Mouse (Mus musculus) layer of hippocampus, adult 11-12 months (tissue): ENCODE measurements at regions not wholly inside any gene's neighbourhood (a gene's known extent, or its start where the extent isn't known, plus 50 kb on each side); places are given as distances from the start of the nearest gene placed in this dataset.

Source experiments
- DNase-seq: peaks from one replicate; pipeline ENCODE4 v3.0.0; 2022; ENCODE audit warnings: low spot score

DNA sequence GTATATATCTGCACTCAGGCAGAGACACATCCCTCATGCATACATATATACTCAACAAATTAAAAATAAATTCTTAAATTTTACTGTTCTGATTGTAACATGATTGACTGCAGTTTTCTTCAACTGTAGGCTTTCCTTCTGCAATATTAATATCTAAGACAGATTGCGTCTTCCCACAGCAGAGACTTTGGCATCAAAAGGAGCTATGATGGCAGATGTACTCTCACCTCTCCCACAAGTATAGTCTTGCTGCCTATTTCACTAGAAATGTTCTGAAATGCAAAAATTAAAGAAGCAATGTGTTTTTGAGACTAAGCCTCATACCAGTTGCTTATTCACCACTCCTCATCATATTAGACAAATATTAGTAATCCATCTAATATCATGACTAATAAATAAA is 356.5 kb downstream of the Dnah5 start:
- peak; percentile 23 for DNase-seq

DNA sequence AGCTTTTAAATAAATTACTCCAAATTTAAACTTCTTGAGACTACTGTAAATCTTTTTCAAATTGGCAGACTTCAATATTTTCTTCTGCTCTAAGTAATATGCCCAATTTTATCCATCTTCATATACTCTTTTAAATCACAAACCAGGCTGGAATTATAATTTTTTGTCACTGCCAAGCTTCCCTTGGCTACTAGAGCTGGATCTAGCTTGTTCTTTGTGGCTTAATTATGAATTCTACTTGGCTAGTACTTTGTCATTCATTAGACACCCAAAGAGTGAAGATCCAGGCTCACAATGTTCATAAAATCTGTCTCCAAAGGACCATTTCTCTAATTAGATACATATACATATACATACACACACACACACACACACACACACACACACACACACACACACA is 391.7 kb downstream of the Dnah5 start:
- no peak for DNase-seq

DNA sequence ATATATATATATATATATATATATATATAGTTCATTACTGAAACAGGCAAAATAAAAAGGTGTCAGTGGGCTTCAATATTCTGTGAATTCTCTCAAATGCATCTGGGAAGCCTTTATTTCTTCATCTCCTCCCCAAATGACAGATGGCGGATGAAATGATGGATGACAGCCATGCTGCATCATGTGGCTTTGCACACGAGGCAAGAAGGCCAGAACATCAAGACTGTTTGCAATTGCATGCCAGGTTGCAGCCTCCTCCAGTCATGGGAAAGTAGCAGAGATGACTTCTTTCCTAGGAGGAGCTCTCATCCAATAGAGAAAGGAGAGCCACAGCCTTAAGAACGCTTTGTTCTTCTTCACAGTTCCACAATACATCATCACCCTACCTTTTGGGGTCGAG is 392.2 kb downstream of the Dnah5 start:
- no peak for DNase-seq

DNA sequence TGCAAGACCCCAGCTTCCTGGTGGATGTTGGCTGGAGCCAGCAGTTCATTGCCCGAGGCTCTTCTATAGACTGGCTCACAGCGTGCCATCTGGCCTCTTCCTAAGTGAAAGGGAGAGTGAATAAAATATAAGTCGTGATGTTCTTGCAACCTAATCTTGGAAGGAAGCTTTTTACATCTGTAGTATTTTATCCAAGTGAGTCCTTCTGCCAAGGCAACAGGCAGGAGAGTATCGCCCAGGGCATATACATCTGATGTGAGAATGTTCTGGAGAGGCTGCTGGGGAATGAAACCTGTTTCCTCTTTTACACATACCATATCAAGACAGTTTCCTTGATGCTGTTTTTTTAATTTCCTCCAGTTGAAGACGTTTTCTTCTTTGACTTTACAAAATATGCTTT is 396.6 kb downstream of the Dnah5 start:
- no peak for DNase-seq

DNA sequence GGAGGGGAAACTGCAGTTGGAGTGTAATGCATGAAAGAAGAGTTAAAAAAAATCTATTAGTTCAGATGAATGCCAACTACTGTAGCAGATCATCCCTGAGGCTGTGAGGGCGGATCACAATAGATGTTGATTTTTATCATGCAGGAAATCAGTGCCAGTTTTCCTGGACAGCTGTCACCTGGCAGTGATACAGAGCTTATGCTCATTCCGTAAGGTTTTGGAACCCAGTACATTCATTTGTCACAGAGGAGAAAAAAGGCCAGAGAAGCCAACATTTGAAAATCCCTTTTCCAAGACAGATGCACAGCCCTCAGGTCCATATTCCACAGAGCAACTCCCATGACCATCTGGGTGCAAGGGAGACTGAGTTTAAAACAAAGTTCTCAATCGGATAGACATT is 412.1 kb downstream of the Dnah5 start:
- peak; percentile 46 for DNase-seq

DNA sequence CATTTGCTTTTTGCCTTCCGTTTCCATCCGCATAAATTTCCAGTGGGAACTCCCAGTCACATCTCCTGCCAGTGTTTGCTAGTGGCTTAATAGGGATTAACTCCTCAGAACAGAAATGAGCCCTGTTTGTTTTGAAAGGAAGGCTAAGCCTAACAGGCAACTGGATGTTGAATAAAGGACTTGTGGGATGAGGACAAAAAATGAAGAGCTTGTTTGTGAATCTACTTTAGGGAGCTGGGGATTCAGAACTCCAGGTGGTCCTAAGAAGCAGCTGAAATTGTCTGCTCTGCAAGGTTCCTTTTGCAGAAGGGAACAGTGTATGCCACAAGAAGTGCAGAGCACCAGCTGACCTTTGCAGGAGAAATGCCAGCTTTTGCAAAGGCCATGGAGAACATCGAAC is 436.8 kb downstream of the Dnah5 start:
- no peak for DNase-seq

DNA sequence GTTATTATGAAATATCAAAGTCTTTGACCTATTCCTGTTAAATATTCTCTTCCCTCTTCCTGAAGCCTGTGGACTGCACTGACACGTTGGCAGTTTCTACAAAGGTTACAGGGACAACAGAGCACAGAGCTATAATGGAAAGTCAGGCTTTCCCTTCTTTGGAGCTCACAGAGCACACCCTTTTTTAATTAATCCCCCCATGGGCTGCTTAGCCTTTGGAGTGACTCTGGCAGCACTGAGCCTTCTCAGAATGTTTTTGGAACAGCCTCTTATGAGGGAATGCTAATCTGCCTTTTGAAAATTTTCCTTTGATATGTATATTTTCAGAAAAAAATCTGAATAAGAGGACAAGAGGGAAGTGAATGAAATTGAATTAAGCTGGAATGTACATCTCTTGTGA is 441.6 kb downstream of the Dnah5 start:
- DNase-seq: no peak

DNA sequence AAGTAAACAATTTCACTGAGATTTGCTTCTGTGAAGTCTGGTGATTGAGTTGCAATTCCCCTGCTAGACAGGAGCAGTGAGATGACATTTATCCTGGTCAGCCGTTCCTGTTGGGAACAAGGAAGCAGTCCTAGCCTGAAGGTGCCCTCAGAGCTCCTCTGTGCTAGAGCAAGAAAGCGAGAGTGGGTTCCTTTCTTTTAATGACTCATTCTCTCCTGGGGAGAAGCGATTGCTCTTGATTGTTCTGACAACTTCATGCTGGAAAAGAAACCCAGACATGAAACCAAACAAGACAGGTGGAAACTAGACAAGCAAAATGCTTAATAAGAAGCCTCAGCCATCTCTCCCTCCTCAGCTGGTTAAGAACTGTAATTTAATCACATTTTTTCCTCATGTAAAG is 450.4 kb downstream of the Dnah5 start:
- DNase-seq: no peak

DNA sequence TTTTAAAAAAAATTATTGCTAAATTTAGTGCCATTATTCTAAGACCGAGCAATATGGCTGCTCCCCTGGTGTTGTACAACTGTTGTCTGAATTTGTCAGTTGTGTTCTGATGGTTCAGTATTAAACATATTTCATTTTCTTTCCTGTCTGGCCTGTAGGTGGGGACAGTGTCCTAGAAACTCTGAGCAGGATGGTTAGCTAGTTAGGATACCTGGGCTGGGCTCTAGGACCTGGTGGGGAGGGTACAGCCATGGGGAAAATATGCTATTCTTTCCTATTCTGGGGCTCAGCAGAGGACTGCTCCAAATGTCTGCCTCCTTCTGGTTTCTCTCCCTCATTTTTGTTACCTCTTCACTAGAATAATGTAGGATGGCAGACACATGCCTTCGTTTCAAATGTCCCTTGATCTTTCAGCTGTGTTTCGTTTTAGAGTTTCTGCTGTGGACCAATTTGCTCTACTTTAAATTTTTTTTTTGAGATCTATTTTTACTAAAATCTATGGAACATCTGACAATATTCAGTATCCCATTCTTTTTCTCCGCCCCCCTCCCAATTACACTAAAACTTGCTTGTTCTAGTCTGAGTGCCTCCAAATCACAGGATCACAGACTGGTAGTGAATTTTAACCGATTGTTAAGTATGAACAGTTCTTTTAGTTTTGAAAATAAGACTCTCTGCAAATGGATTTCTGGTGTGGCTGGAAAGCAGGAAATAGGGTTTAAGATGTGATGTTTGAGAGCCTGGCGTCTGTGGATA is 460.5 kb downstream of the Dnah5 start:
- DNase-seq: peak; percentile 3
